Mouse (Mus musculus) Patski (cell line): ENCODE measurements at regions not wholly inside any gene's neighbourhood (a gene's known extent, or its start where the extent isn't known, plus 50 kb on each side); places are given as distances from the start of the nearest gene placed in this dataset.

Experiments used
- ATAC-seq: fragments of 100-300 bp; one replicate; pipeline ENCODE4 v1.8.0; 2021
- CTCF ChIA-PET: fragments of 350-600 bp; sonication (Branson Sonifier 250); formaldehyde crosslinking; loops from one replicate; lab custom pipeline; 2022; ENCODE audit warnings: inconsistent platforms; lab: Charles Lee
- POLR2A ChIA-PET: fragments of 350-600 bp; sonication (Branson Sonifier 250); formaldehyde crosslinking; loops from one replicate; lab custom pipeline; 2022; ENCODE audit warnings: antibody characterized with exemption, inconsistent platforms; lab: Charles Lee
- DNase-seq: peaks from one replicate; pipeline ENCODE4 v3.0.0-alpha.2; 2011; ENCODE audit warnings: low read depth, low spot score
- H3K27me3 ChIP-seq: fragments of 371-371 bp; one replicate; pipeline ENCODE4 v1.5.1; 2021
- CTCF ChIP-seq: fragments of 100-300 bp; IDR thresholded peaks from one replicate; pipeline ENCODE4 v1.5.1; 2021
- in situ Hi-C: fragments of 300-500 bp; cut with MboI; formaldehyde crosslinking; loops from 3 replicates; pipeline ENCODE4 v1.11.1; 2018; ENCODE audit warnings: low pct_unique_long_range_greater_than_20kb, mixed read lengths

DNA sequence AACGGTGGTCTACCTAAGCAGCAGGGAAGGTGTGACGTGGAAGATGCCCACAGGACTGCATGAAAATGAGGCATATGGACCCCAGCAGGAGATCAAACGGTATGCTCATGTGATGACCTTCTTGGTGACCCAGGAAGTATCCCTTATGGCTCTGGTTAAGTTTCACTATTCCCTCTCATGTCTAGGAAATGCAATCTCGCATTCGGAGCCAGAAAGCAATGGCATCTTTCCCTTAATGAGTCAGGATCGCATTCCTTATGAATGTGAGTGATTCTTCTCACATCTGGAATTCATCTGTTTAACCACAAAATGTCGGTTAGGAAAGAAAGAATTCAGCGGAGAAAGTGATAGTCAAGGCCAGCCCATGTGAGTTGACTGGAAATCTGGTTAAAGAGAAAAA is 593.7 kb downstream of the Ttll7 start:
- DNase-seq = no peak
- ChIA-PET POLR2A (no interaction called here), CTCF (interaction anchor here (0.9 kb wide), 1 partner anchor 11 kb away, joined by 3 read pairs; no protein-coding TSS in a partner anchor)
- ATAC-seq = peak; percentile 62
- TF ChIP-seq CTCF = no peak
- in situ Hi-C loops = no loop called here
- H3K27me3 ChIP-seq = no peaks in the 10 kb centered on the region

GRCm38 (mm10) chr3:147452176-147452575 is 600.0 kb downstream of the Ttll7 start:
- no peaks in the 10 kb centered on the region for H3K27me3 ChIP-seq
- ChIA-PET CTCF (interaction anchor here (0.6 to 0.9 kb wide), 2 partner anchors 8 to 9 kb away, joined by 3 read pairs; no protein-coding TSS in a partner anchor), POLR2A (no interaction called here)
- no peak for ATAC-seq
- DNase-seq = no peak
- in situ Hi-C loops = no loop called here
- TF ChIP-seq CTCF = no peak

DNA sequence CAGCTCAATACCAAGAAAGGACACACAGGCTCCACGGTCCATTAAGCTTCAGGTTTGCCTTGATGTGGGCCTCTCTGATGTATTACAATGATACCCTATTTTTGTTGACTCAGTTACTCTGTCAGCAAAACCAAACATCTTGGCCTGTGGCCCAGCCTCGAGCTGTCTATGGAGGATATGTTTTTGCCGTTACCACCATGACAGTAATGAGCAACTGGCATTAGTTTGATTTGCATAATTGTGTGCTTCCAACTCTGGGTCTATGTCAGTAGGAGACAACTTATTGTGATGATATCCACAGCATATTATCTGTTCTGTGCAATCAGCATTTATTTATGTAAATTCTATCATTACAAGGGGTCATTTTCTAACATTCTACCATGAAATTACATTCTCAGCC is 603.2 kb downstream of the Ttll7 start:
- POLR2A ChIA-PET = no interaction called here
- no peaks in the 10 kb centered on the region for H3K27me3 ChIP-seq
- no peak for TF ChIP-seq CTCF
- ATAC-seq (no peak), DNase-seq (no peak)
- CTCF ChIA-PET = interaction anchor here (1.2 kb wide), 1 partner anchor 17 kb away, joined by 3 read pairs; no protein-coding TSS in a partner anchor
- in situ Hi-C loops = no loop called here

DNA sequence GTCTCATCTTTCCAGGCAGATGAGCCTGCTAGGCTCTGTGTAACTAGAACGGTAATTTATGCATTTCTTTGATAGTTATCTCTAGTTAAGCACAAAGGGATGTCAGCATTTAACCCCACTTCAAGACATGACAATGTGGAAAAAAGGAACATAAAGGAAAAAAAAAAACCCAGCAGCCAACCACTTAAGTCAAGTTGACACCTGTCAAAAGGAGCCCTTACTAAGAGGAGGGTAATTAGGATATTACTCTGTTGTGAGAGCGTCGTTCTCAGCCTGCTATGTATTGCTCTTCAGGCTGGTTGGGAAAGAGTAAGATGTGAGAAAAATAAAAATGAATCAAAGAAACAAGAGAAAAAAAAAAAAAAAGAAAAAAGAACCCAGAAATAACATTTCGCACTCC is 604.1 kb downstream of the Ttll7 start:
- CTCF ChIA-PET = no interaction called here
- no peaks in the 10 kb centered on the region for H3K27me3 ChIP-seq
- no peak for TF ChIP-seq CTCF
- ATAC-seq (no peak), DNase-seq (no peak)
- in situ Hi-C loops = no loop called here
- POLR2A ChIA-PET = no interaction called here

GRCm38 (mm10) chr3:147458115-147458514 is 605.9 kb downstream of the Ttll7 start:
- DNase-seq (no peak), ATAC-seq (no peak)
- CTCF ChIA-PET = no interaction called here
- no peaks in the 10 kb centered on the region for H3K27me3 ChIP-seq
- POLR2A ChIA-PET = no interaction called here
- no peak for TF ChIP-seq CTCF
- in situ Hi-C loops = no loop called here

GRCm38 (mm10) chr3:147479890-147480289 is 627.7 kb downstream of the Ttll7 start:
- CTCF ChIA-PET = interaction anchor here (1.0 to 1.2 kb wide), 2 partner anchors 10 to 11 kb away, joined by 3 read pairs; no protein-coding TSS in a partner anchor
- in situ Hi-C loops = no loop called here
- POLR2A ChIA-PET = no interaction called here

More at GRCm38 (mm10) chr3:147479890-147480289, 627.7 kb downstream of the Ttll7 start:
- H3K27me3 ChIP-seq = no peaks in the 10 kb centered on the region
- ATAC-seq (no peak), DNase-seq (no peak)
- no peak for TF ChIP-seq CTCF
